Mouse (Mus musculus) midbrain, embryonic 14.5 days (tissue): Measurements from ENCODE around the gene Dis3l2. TPM values are rescaled to one million over a fixed set of nuclear protein-coding genes. Genes with fewer than 3 reads are reported as not detected.
A peak's percentile ranks its signal among the peaks of the same experiment; 100 is the strongest.

Experiments
- ATAC-seq: fragments of 200-750 bp; cut with Nextera tagmentation; 2 replicates; pipeline ENCODE4 v1.8.0; 2017; ENCODE audit warnings: moderate number of reproducible peaks, moderate library complexity; ENCODE audit not compliant: low FRiP score, low TSS enrichment
- DNase-seq: peaks from one replicate; pipeline ENCODE4 v3.0.0-alpha.2; 2015
- H3K27ac ChIP-seq: fragments of 300-500 bp; sonication (generic); replicated peaks from 2 replicates; pipeline ENCODE4 v1.5.1; 2014; ENCODE audit warnings: mild to moderate bottlenecking, low read depth, low read length, moderate library complexity
- H3K27me3 ChIP-seq: fragments of 300-500 bp; sonication (generic); 2 replicates; pipeline ENCODE4 v1.6.1; 2014; ENCODE audit warnings: low read length, control low read depth, mixed read lengths; ENCODE audit not compliant: control insufficient read depth, insufficient read depth
- H3K36me3 ChIP-seq: fragments of 300-500 bp; sonication (generic); 2 replicates; pipeline ENCODE4 v1.6.1; 2014; ENCODE audit warnings: low read length, control low read depth; ENCODE audit not compliant: control insufficient read depth, insufficient read depth
- H3K4me1 ChIP-seq: fragments of 300-500 bp; sonication (generic); 2 replicates; pipeline ENCODE4 v1.6.1; 2014; ENCODE audit warnings: mild to moderate bottlenecking, antibody characterized with exemption, low read length, control low read depth; ENCODE audit not compliant: control insufficient read depth, insufficient read depth
- H3K4me2 ChIP-seq: fragments of 300-500 bp; sonication (generic); 2 replicates; pipeline ENCODE4 v1.6.1; 2014; ENCODE audit warnings: mild to moderate bottlenecking, low read length, moderate library complexity
- H3K4me3 ChIP-seq: fragments of 300-500 bp; sonication (generic); replicated peaks from 2 replicates; pipeline ENCODE4 v1.5.1; 2014; ENCODE audit warnings: low read depth, low read length
- H3K9ac ChIP-seq: fragments of 300-500 bp; sonication (generic); replicated peaks from 2 replicates; pipeline ENCODE4 v1.6.1; 2014; ENCODE audit warnings: mild to moderate bottlenecking, low read length, moderate library complexity
- H3K9me3 ChIP-seq: fragments of 300-500 bp; sonication (generic); 2 replicates; pipeline ENCODE4 v1.6.1; 2016; ENCODE audit warnings: low read length, control low read depth, mixed read lengths; ENCODE audit not compliant: control insufficient read depth
- WGBS: fragments of 180-500 bp; shearing (Covaris S2); extraction: QIAGEN DNeasy Blood & Tissue Kit; methylation state at CpG from one replicate; pipeline ENCODE4 v1.1.7; 2014; 5-methylcytosine and 5-hydroxymethylcytosine counted together
- polyA plus RNA-seq: library from polyadenylated mRNA; unstranded; fragments of >200 nt; fragmentation: Nextera tagmentation; extraction: Ambion mirVana; gene quantifications from 2 replicates; pipeline ENCODE4 v1.2.1, GENCODE M21; 2014

The Dis3l2 gene
- polyA plus RNA-seq, 1 experiment from 2014 or later: 39.9 TPM

- no peak overlapping the region for H3K4me3 ChIP-seq
- 91% methylated on average over 10 of the region's 10 CpGs for WGBS
- no peak overlapping the region for H3K27ac ChIP-seq
- H3K4me1 ChIP-seq: no peaks in the 10 kb centered on the region
- H3K9ac ChIP-seq: no peak overlapping the region
- no peak for DNase-seq
- no peaks in the 10 kb centered on the region for H3K9me3 ChIP-seq
- H3K27me3 ChIP-seq: no peaks in the 10 kb centered on the region
- ATAC-seq: no peak
- H3K36me3 ChIP-seq: no peaks in the 10 kb centered on the region
- no peak overlapping the region for H3K4me2 ChIP-seq
Observed at GRCm38 (mm10) chr1:86678667-86679066, 24.9 kb upstream of the Dis3l2 start.

- ATAC-seq (no peak), DNase-seq (no peak)
- 91% methylated on average over 4 of the region's 4 CpGs for WGBS
- no peak overlapping the region for H3K4me2 ChIP-seq
- H3K27ac ChIP-seq: no peak overlapping the region
- H3K9ac ChIP-seq: no peak overlapping the region
- no peaks in the 10 kb centered on the region for H3K36me3 ChIP-seq
- H3K27me3 ChIP-seq: no peaks in the 10 kb centered on the region
- no peak overlapping the region for H3K4me3 ChIP-seq
- no peaks in the 10 kb centered on the region for H3K4me1 ChIP-seq
- H3K9me3 ChIP-seq: no peaks in the 10 kb centered on the region
Observed at GRCm38 (mm10) chr1:86687236-86687635, 16.4 kb upstream of the Dis3l2 start.

- WGBS: 74% methylated on average over 5 of the region's 5 CpGs
- no peak overlapping the region for H3K4me2 ChIP-seq
- no peak overlapping the region for H3K27ac ChIP-seq
- ATAC-seq: no peak
- DNase-seq: no peak
- no peak overlapping the region for H3K4me3 ChIP-seq
- H3K36me3 ChIP-seq: no peaks in the 10 kb centered on the region
- no peak overlapping the region for H3K9ac ChIP-seq
- no peaks in the 10 kb centered on the region for H3K9me3 ChIP-seq
- H3K4me1 ChIP-seq: no peaks in the 10 kb centered on the region
- H3K27me3 ChIP-seq: no peaks in the 10 kb centered on the region
Observed at GRCm38 (mm10) chr1:86691027-86691426, 12.6 kb upstream of the Dis3l2 start.

DNA sequence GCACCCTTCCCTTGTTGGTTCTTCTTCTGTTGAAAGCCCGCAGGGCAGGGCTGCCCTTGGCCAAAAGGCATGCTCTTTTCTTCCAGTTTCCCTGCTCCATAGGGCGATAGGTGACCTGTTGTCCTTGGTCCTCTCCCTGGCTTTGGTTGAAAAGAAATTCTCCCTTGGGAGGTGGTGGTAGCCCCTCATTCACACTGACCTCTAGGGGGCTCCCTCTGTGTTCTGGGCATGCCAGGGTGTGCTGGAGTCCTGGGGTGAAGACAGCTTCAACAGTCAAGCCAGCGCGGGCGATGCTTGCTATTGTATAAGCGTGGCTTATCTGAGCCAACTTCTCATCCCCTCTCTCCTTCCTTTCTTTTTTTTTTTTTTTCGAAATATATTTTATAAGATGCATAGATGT is 6.7 kb upstream of the Dis3l2 start:
- Histone ChIP-seq H3K4me1 (no peaks in the 10 kb centered on the region), H3K9ac (no peak overlapping the region), H3K36me3 (no peaks in the 10 kb centered on the region), H3K9me3 (no peaks in the 10 kb centered on the region), H3K4me2 (no peak overlapping the region), H3K4me3 (no peak overlapping the region), H3K27ac (no peak overlapping the region), H3K27me3 (no peaks in the 10 kb centered on the region)
- no peak for DNase-seq
- no peak for ATAC-seq
- WGBS: 44% methylated on average over 7 of the region's 7 CpGs

DNA sequence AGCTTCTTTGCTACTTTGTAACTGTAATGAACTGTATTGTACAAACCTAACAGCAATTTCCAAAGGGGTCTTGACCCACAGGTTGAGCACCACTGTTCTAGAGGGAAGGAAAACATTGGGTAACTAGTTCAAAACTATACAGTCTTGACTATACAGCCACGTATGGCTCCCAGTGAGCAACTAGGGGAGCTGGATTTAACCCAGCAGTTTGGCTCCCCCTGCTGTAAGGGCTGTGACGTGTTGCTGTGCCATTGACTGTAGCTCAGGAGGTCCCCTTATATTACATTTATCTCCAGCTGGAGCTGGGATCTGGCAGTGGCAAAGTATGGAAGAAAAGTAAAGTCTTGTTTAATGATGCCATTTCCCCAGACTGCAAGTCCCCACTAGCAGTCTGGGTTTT is 4.9 kb upstream of the Dis3l2 start:
- H3K4me1 ChIP-seq: peaks cover 7% of the 10 kb centered on the region; the same call in 1 of the 2 replicates
- no peak overlapping the region for H3K4me2 ChIP-seq
- H3K27ac ChIP-seq: no peak overlapping the region
- H3K9me3 ChIP-seq: no peaks in the 10 kb centered on the region
- no peaks in the 10 kb centered on the region for H3K27me3 ChIP-seq
- no peaks in the 10 kb centered on the region for H3K36me3 ChIP-seq
- 33% methylated on average over 2 of the region's 2 CpGs for WGBS
- no peak for ATAC-seq
- no peak for DNase-seq
- no peak overlapping the region for H3K9ac ChIP-seq
- no peak overlapping the region for H3K4me3 ChIP-seq

DNA sequence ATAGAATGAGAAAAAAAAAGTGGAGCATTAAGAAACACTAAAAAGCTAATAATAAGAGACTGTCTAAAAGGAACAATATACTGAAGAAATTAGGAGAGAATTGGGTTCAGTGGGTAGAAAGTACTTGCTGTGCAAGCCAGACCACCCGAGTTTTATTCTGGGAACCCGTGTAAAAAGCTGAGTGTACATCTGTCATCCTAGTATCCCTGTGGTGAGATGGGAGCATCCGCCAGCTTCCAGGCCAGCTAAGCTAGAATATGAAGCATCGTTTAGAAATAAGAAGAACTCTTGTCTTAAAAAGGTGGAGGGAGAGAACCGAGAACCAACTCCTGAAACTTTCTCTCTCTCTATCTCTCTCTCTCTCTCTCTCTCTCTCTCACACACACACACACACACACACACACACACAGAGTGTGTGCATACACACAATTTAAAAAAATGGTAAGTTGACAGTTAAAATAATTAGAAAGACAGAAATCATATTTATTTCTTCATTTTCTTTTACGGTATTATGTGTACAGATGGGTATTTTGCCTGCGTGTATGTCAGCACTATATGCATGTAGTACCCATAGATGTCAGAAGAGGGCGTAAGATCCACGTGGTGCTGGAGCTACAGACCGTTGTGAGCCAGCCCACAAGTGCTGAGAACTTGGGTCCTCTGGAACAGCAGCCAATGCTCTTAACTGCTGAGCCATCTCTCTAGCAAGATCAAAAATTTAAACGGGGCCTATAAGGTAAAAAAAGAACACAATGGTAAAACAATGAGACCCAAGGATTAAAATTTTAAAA is 4.1 kb upstream of the Dis3l2 start:
- H3K27me3 ChIP-seq: no peaks in the 10 kb centered on the region
- no peak overlapping the region for H3K9ac ChIP-seq
- ATAC-seq: no peak
- no peak overlapping the region for H3K4me2 ChIP-seq
- DNase-seq: no peak
- WGBS: 67% methylated on average over 11 of the region's 11 CpGs
- H3K27ac ChIP-seq: no peak overlapping the region
- H3K4me1 ChIP-seq: peaks cover 10% of the 10 kb centered on the region
- no peaks in the 10 kb centered on the region for H3K9me3 ChIP-seq
- no peak overlapping the region for H3K4me3 ChIP-seq
- H3K36me3 ChIP-seq: no peaks in the 10 kb centered on the region

DNA sequence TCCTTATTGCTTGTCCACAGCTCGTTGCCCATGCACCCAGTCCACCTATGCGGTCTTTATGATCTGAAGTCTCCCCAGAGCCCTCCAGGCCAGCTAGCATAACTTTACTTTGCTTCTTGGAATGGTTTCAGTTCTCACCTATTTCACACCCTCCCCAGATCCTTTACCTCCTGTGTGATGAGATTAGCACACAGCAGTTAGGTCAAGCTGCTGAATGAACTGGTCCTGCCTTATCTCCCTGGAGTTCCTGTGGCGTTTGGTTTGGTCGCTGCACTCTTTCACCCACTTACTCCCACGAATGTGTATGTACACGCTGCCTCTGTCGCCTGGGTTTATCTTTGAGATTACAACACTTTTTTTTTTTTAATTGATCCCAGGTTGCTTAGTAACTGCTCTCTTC is 3.2 kb upstream of the Dis3l2 start:
- H3K4me3 ChIP-seq: no peak overlapping the region
- no peaks in the 10 kb centered on the region for H3K9me3 ChIP-seq
- no peak for DNase-seq

DNA sequence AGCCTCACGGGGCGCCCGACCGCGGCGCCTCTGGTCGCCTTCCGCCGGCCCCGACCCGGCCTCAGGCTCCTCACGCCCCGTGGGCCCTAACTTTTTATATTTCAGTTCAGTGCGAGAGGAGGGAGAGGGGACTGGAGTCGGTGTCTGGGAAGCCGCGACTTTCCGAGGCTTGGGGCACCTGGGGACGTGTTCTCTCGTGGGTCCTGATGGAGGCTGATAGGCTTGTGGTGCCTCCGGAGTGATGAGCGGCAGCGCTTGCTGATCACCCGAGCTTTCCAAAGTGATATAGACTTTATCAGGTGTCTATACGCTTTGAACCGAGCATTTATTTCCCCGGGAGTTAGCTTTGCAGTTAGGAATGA is 338 bp downstream of the Dis3l2 start:
- H3K4me3 ChIP-seq: peak overlapping the region; percentile 94
- H3K36me3 ChIP-seq: no peaks in the 10 kb centered on the region
- peak overlapping the region; percentile 68 for H3K4me2 ChIP-seq
- H3K9me3 ChIP-seq: no peaks in the 10 kb centered on the region
- 0% methylated on average over 27 of the region's 27 CpGs for WGBS
- no peaks in the 10 kb centered on the region for H3K27me3 ChIP-seq
- ATAC-seq (no peak; the same call in 1 of the 2 replicates), DNase-seq (no peak)
- peak overlapping the region; percentile 81 for H3K27ac ChIP-seq
- peak overlapping the region; percentile 89 for H3K9ac ChIP-seq
- H3K4me1 ChIP-seq: peaks cover 15% of the 10 kb centered on the region

More for the DNA sequence above, 3.2 kb upstream of the Dis3l2 start:
- Histone ChIP-seq H3K36me3 (no peaks in the 10 kb centered on the region), H3K27me3 (no peaks in the 10 kb centered on the region), H3K4me2 (no peak overlapping the region), H3K4me1 (peaks cover 15% of the 10 kb centered on the region), H3K27ac (no peak overlapping the region), H3K9ac (no peak overlapping the region)
- ATAC-seq: no peak
- 84% methylated on average over 7 of the region's 7 CpGs for WGBS

DNA sequence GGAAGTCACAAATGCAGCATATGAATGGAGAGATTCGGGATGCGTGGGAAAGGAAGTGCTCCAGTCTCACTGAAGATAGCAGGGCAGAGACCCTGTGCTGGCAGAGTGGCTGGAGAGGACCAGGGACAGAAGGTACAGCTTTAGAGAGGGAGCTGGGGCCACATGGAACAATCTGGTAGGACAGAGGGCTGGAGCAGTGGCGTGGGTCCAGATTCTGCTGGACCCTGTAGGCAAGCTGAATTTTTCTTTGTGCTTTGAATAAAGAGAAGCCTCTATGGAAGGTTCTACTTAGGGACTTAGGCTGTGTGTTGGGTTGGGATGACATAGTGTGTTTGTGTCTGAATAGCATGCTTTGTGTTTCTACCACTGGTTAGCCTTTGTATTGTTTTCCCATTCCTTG is 1.9 kb downstream of the Dis3l2 start:
- Histone ChIP-seq H3K27me3 (no peaks in the 10 kb centered on the region), H3K4me1 (peaks cover 15% of the 10 kb centered on the region), H3K9ac (0 out of 2 replicates have a peak overlapping the region, but pooled peaks have one; percentile 16), H3K4me3 (no peak overlapping the region), H3K36me3 (no peaks in the 10 kb centered on the region), H3K4me2 (no peak overlapping the region), H3K9me3 (no peaks in the 10 kb centered on the region), H3K27ac (no peak overlapping the region)
- ATAC-seq (no peak), DNase-seq (no peak)
- WGBS: 84% methylated on average over 3 of the region's 3 CpGs
